Mouse (Mus musculus) layer of hippocampus, postnatal 14 days (tissue): Measurements from ENCODE around the gene Inpp5k. TPM values are rescaled to one million over a fixed set of nuclear protein-coding genes. Genes with fewer than 3 reads are reported as not detected.
"Not testable (repeated sequence)": the region's sequence is repeated elsewhere in the genome, so short reads cannot be mapped to it uniquely, and the experiment has no call there.

Source experiments
- DNase-seq, 2 experiments: peaks; one replicate each; pipeline ENCODE4 v3.0.0; 2021 to 2022; ENCODE audit warnings: low spot score in 2 of 2, mixed read lengths in 1 of 2
- long read RNA-seq, 2 experiments: library from polyadenylated mRNA; stranded (forward); transcript quantifications; one replicate each; pipeline ENCODE4 v2.0.0; 2021
- total RNA-seq, 2 experiments: library from RNA; stranded (reverse); gene quantifications; 2 replicates each; pipeline ENCODE4 v1.2.3; 2021

Inpp5k gene
- total RNA-seq: 10 to 100 TPM; 49.7 to 58.8 TPM
- long read RNA-seq, experiment 1, transcript Inpp5k-201 (12 exons, 2,679 nt): major isoform, 53 of 65 reads
- long read RNA-seq, experiment 1, partial matches to known transcripts: 4 of 65 reads
- long read RNA-seq, experiment 1, other reads (novel, unspliced or antisense): 7 of 65 reads
- long read RNA-seq, experiment 2, transcript Inpp5k-201 (12 exons, 2,679 nt): major isoform, 43 of 63 reads
- long read RNA-seq, experiment 2, partial matches to known transcripts: 4 of 63 reads
- long read RNA-seq, experiment 2, other reads (novel, unspliced or antisense): 12 of 63 reads

DNA sequence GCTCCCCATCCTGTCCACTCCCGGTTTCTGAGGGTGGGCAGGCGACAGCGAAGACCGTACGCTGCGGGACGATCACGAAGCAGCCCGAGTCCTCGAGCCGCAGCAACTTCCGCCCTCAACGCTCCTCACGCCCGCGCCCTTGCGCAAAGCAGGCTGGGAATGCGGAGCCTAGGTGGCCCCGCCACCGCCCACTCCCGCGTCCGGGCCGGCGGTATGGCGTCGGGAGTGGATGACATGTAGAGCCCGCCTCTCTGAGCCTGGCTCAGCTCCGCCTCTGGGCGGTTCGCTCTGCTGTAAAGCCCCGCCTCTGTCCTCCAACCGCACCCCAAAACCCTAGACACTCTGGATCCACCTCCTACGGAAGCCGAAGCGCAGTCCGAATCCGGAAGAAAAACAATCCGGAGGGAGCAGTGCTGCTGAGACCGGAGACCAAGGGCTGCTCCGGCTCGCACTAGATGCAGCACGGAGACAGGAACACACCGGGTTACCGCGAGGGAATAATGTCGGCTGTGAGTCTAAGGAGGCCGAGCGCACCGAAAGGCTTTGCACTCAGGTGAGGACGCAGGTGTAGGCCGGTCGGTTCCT is at the start of gene Inpp5k:
Gene Inpp5k (plus strand): TSS at position 344 of the 585 bp plus-strand sequence.
- DNase-seq: peak; percentile 93 to 98

DNA sequence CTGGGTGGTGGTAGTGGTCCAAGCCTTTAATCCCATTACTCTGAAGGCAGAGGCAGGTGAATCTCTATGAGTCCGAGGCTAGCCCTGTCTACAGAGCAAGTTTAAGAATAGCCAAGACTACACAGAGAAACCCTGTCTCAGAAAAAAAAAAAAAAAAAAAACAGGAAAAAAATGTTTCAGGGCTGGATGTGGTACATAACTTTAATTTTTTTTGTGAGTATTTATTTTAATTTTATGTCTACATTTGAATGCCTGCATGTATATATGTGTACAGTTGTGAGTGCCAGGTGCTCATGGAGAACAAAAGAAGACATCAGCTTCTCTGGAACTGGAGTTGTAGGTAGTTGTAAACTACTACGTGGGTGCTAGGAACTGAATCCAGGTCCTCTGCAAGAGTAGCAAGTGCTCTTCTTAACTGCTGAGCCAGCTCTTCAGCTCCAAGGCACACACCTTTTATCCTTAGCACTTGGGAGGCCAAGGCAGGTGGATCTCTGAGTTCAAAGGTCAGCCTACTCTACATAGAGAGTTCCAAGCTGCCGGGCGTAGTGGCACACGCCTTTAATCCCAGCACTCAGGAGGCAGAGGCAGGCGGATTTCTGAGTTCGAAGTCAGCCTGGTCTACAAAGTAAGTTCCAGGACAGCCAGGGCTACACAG is 49.2 kb upstream of the Inpp5k start:
- no peak for DNase-seq

DNA sequence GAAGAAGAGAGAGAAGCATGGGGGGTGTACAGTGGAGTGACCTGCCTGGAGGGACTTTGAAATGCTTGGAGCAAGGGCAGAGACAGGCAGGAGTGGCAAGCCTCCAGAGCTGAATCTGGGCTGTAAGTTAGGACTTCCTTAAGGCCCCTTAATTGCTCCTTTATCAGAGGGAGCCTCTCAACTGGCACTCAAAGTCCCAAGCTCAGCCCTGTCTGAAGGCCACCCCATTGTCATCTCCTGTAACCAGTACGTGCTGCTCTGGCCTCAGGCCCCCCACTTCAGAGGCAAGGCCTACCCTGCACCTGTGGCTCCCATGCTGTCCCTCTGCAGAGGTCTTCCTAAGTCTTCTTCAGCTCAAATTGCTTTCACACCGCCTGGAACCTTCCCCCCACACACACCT is 47.3 kb upstream of the Inpp5k start:
- DNase-seq: no peak

DNA sequence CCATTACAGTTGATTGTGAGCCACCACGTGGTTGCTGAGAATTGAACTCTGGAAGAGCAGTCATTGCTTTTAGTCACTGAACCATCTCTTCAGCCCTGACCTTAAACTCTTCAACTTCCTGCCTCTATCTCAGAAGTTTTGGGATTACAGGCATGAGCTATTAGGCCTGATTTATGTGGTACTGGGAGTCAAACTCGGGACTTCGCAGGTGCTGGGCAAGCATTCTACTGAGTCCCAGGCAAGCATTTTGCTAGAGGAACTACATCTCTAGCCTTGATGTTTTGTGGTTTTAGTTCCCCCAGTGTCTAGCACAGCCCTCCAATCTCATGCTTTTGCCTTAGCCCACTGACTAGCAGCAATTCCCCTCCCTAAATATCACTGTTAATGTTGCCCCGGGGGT is 45.7 kb upstream of the Inpp5k start:
- DNase-seq: no peak

DNA sequence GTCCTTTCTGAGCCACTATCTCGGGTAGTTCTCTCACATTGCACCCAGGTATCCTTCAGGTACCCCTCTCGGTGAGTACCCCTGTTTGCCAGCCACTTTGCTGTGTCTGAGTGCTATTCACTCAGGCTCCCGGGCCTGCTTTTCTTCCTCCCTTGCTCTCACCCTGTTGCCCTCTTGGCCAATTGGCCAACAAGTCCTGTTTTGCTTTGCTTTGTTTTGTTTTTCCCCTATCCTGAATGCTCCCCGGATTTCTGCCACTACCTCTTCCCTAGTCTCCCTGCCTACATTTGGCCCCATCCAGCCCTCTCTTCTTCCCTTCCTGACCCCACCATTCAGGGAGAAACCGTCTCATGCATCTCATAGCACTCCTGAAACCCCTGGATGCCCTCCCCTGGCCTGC is 44.8 kb upstream of the Inpp5k start:
- DNase-seq: no peak

DNA sequence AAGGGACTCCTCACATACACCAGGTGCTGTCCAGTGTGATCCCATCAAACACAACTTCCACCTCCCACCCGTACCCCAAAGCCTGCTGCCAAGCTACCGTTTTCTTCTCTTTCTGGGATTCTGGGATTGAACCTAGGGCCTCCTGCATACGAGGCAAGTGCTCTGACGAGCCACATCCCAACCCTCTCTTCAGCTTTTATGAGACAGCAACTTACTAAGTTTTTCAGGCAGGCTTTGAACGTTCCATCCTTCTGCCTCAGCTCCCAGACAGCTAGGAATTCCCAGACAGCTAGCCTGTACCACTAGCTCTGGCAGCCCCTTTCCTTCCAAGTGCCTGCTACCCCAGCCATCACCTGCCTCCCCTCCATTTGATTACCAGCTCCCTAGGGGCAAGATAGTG is 43.8 kb upstream of the Inpp5k start:
- no peak for DNase-seq

DNA sequence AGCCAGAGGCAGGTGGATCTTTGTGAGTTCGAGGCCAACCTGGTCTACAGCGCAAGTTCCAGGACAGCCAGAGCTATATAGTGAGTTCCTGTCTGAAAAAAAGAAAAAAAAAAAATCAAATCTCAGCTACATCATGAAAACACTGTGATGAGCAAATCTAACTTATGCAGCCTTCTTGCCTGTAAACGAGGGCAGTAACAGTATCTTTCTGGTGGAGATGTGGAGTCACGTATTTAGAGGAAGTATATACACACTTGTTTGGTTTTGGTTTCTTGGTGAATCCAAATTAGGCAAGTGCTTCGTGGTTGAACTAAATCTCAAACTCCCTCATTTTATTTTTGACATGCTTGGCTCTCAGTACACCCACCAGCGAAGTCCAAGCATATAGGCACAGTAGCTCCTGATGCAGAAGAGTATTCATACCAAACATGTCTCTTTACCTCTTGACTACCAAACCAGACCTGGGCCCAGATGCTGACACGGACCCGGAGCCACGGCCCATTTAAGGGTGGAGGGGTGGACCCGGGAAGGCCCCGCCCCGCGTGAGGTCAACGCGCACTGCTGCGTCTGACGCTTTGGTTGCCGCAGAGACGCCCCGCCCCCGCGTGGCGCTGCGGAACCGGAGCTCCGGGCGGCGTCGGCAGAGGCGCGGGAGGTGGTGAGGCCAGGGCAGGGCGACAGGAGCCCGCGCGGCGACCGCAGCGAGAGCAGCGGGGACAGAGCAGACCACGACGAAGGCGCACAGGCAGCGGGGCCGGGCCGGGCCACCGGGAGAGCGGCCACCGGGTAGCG is 43.1 kb upstream of the Inpp5k start, which contains the start of gene Pitpna:
Gene Pitpna (plus strand): TSS at position 605 of the 792 bp plus-strand sequence.
- peak; percentile 94 to 95 for DNase-seq

DNA sequence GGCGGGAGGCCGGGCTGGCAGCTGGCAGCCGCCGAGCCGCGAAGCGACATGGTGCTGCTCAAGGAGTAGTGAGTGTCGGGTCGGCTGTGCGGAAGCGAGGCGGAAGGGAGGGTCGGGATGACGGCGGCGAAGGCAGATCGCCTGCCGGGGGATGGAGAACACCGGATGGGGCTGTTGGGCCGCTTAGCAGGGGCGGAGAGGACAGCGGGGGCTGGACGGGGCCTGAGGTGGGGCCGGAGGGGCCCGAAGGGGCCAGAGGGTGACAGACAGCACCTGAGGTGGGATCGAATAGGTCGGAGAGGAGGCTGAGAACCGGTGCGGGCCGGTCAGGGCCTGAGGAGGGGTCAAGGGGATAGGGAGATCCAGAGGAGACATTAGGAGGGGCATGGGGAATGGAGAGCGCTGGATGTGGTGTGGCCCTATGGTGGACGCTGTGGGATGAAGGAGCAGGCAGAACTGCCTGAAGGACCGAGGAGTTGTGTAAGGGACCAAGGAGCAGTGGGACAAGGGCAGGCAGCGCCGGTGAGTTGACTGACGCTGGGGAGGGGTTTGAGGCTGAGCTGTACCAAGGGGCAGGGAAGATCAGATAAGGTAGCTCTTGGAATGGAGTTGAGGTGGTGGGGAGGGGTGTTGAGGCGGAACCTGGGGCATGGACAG is 42.4 kb upstream of the Inpp5k start:
- no peak for DNase-seq

DNA sequence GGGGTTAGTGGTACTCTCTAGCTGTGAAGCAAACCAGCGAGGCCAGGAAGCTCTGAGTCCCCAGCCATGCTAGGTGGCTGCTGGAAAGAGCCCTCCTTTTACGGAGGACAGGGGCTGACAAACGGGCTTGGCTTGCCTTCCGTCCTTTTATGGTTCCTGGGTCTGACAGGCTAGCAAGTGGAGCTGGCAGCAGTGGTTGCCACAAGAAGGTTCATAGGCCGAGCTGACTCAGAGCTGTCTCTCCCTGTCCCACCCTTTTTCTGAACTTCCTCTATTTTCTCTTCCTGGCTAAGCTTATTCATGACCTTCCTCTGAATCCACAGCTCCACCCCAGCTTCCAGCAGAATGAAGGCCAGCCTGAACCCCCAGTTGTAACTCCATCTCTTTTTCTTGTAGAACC is 38.2 kb upstream of the Inpp5k start:
- DNase-seq: no peak

DNA sequence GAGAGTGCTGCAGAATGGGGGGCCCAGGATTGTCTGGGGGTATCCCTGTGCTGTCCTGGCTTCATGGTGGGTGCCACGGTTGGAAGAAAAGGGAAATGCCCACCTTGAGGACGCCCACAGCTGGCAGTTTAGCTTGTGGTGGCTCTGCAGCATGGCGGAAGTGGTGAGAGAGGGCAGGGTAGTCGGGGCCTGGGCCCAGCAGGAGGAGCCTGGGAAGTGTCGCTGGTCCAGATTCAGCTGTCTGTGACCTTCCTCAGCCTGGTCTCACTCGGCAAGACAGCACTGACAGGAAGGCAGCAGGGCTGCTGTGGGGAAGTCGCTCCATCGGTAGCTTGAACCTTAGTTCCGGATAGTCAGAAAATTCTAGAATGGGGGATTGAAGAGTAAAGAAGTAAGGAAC is 36.4 kb upstream of the Inpp5k start:
- no peak for DNase-seq

DNA sequence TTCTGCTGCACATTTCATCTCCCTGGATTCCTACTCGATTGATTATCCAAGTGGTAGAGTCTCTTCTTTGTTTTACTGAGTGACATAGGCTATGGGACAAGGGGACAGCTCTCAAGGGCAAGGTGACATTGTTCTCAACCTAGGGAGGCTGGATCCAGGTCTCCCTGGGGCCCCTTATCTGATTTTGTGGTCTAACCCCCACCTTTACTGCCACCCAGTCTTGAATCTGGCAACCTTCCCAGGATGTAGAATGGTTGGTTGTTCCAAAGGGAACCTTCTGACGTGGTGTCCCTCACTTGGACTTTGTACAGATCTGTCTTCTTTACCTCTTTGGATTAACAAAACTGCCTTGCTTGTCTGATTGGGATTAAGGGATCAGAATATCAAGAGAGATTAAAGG is 35.4 kb upstream of the Inpp5k start:
- DNase-seq: no peak

DNA sequence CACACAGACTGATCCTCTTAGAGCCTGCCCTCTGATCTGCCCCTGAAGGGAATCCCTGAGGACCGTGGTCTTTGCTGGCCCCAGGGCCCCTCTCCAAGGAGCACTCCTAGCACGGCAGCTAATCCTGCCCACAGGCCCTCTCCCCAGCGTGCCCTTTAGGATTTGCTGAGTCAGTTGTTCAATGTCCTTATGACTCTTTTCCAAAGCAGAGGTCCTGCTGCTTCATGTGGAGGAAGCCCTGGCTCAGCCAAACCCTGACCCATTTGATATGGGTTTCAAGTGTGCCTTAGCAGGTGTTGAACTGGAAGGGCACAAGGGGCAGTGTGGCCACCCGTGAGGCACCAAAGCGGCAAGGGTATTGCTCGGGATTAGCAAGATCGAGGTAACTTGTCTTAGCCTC is 35.0 kb upstream of the Inpp5k start:
- DNase-seq: no peak

DNA sequence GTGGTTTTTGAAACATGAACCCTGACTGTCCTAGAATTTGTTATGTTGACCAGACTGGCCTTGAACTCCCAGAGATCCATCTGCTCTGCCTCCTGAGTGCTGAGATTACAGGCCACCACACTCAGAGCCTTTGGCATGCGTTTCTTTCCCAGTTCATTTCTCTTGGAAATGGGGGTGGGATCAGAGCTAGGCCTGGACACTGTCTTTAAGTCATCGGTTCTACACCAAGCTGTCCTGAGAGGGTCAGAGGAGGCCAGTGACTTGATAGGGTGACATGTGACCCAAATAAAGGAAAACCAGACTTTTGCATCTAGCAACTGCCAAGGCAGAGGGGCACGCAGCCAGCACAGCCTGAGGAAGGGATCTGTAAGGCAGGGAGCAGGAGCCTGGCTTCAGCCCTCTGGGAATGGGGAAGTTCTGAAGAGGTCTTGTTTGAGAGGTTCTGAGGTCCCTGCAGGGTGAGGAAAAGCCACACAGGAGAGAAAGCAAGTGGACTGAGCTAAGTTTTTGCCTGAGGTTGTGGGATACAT is 34.0 kb upstream of the Inpp5k start:
- DNase-seq: no peak

DNA sequence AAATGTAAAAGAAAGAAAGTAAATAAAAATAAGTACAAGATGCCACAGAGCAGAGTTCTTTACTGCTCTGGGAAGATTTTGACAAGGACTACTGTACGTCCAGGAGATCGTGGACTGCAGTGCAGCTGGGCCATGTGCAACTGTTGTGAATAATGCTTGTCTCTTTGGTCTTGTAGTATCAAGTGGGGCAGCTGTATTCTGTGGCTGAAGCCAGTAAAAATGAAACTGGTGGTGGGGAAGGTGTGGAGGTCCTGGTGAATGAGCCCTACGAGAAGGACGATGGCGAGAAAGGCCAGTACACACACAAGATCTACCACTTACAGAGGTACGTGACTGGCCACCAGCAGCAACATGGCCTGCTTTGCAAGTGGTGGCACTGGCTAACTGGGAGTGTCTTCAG is 32.8 kb upstream of the Inpp5k start:
- no peak for DNase-seq

DNA sequence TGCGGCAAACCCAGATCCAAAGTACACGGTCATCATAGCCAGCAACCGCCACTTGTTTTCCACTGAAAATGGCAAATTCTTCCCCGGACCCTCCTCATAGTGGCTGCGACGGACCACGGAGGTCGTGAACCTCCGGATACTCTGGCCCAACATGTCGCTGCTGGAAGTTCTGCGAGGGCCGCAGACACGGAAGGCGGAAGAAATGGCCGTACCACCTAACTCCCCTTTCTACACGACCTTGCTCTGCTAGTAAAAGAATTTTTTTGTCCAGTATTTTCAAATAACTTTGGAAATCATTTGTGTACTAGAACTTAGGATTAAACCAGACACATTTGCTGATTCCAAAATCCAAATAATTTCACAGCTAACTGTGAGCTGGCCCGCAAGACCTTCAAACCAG is 31.0 kb upstream of the Inpp5k start:
- DNase-seq: not testable (repeated sequence)

DNA sequence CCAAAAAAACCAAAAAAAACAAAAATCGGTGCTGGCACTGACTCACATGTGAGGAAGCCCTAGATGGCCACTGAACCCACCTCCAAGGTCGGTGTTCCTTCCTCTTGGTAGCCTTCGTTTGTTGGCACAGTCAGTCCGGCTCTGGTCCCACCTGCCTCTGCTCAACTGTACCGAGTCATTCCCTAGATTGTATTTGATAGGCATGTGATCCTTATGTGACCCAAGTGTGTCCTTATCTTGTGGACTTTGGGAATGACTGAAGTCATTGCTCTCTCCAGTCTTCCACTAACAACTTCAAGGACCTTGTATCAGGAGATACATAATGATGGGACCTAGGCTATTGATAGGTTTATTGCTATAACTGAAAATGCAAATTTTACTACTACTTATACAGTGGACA is 26.0 kb upstream of the Inpp5k start:
- no peak for DNase-seq

DNA sequence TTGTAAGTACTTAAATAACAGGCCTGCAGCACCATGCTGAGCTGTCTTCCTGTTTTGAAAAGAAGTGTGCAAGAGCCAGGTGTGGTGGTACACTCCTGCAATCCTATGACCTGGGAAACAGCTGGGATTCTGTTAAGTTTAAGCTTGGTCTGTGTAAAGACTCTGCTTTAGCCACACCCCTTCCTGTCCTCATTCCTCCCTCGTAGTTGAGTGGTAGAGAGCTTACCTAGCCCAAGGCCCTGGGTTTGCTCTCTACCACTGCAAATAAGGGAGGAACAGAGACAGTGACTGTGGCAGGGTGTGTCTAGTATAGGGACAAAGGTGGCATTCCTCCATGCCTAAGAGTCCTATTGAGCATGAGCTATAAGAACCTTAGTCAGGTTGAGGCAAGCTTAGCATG is 25.5 kb upstream of the Inpp5k start:
- DNase-seq: no peak

DNA sequence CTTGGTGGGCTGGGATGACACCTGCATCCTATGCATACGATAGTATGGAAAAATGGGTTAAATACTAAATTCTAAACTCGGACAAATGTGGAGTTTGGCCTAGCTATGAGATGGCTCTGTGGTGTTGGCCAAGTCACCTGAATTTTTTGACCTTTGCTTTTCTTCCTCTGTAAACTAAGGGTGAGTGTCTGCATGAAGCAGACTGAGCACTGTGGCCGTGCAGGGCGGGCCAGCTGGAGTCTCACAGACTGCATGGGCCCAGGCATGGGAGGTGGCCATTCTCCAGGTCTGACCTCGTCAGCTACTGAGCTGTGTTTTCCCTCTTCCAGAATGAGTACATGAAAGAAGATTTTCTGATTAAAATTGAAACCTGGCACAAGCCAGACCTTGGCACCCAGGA is 22.0 kb upstream of the Inpp5k start:
- DNase-seq: no peak

DNA sequence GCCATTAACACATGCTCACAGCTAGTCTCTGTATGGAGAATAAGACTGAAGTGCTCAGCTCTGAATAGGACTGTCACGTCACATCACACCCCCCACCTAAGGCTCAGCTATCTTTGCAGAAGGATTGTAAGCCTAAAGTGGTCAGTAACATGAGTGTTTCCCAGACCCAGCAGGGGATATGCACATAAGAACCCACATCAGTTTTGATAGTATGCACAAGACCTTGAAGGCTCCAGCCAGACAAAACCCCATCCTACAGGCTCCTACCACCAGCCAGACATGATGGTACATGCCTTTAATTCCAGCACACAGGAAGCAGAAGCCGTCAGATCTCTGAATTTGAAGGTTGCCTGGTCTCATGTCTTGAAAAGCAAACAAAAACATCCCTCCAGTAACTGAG is 20.8 kb upstream of the Inpp5k start:
- no peak for DNase-seq

DNA sequence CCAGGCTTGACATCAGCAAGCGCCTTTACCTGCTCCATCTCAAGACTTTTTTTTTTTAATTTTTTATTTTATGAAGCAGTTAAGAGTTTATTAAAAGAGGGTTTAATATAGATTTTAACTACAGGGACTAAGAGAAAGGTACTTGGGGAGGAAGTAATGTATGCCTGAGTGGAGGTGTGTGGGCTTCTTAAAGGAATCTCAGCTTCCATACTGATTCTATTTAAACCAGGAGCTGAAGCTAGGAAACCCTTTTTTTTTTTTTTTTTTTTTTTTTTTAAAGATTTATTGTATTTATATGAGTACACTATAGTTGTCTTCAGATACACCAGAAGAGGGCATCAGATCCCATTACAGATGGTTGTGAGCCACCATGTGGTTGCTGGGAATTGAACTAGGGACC is 16.0 kb upstream of the Inpp5k start:
- no peak for DNase-seq

DNA sequence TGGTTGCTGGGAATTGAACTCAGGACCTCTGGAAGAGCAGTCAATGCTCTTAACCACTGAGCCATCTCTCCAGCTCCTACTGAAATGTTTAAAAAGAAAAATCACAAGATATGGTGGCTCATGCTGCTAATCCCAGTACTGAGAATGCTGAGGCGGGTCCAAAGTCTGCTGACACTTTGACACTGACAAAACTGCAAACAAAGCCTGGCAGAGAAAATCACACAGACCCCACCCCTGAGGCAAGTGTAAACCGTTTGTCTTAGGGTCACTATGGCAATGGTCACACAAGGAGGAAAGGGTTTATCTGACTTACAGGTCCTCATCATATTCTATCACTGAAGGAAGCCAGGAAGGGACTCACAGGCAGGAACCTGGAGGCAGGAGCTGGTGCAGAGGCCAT is 15.2 kb upstream of the Inpp5k start:
- DNase-seq: no peak
